Mouse (Mus musculus) C2C12 (cell line): Measurements from ENCODE around the gene Foxp1.

Experiments used
- CEBPB ChIP-seq: IDR thresholded peaks from one replicate; pipeline ENCODE4 v1.6.1; 2011; ENCODE audit warnings: low read depth, mild to moderate bottlenecking, control low read depth, moderate library complexity
- CTCF ChIP-seq: IDR thresholded peaks from one replicate; pipeline ENCODE4 v1.5.1; 2011; ENCODE audit not compliant: control insufficient read depth, insufficient read depth, insufficient read length
- USF1 ChIP-seq: IDR thresholded peaks from one replicate; pipeline ENCODE4 v1.6.1; 2011; ENCODE audit warnings: low read depth, mild to moderate bottlenecking, control low read depth, moderate library complexity

GRCm38 (mm10) chr6:99251924-99252323 is 270.6 kb downstream of the Foxp1 start:
- TF ChIP-seq CTCF (no peak), CEBPB (no peak), USF1 (no peak)
